Mouse (Mus musculus): Measurements from ENCODE around the gene Rpn2. TPM values are rescaled to one million over a fixed set of nuclear protein-coding genes. Genes with fewer than 3 reads are reported as not detected.

Rpn2 gene
- total RNA-seq, 2 experiments from 2014 or later: 147 to 152 TPM

DNA sequence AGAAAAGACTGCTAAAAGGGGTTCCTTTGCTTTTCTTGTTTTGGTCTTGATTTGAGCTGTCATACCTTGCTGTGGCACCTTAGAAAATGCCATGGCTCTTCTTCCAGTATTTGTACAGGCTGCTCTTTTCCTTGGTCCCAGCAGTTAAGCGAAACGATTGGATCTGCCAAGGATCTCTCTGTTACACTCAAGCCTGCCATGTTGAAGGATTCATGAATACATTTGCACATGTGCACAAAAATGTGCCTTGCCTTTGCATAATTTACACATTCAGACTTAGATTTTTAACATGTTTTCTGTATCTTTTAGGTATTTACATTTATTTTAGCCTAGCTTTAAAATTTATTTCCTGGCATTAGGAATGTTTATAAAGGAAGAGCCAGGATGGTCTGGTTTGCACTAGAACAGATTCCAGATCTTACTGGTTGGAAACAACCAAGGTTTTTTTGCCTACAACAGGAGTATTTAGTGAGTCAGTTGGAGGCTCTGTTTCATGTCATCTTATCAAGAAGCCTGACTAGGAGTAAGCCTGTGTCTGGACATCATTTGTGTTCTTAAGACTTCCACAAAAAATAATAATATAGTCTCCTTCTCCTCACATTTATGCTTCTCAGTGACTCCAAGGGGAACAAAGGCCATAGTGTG is 29.6 kb downstream of the Rpn2 start:
- intact Hi-C loops (cut with DNase I): no loop called here
- DNase-seq: no peak

GRCm38 (mm10) chr2:157309611-157310010 is 30.8 kb downstream of the Rpn2 start:
- intact Hi-C loops (cut with DNase I): no loop called here

GRCm38 (mm10) chr2:157310963-157311637 is 32.3 kb downstream of the Rpn2 start:
- no peak for DNase-seq
- intact Hi-C loops (cut with DNase I): no loop called here

More at GRCm38 (mm10) chr2:157309611-157310010, 30.8 kb downstream of the Rpn2 start:
- no peak for DNase-seq

DNA sequence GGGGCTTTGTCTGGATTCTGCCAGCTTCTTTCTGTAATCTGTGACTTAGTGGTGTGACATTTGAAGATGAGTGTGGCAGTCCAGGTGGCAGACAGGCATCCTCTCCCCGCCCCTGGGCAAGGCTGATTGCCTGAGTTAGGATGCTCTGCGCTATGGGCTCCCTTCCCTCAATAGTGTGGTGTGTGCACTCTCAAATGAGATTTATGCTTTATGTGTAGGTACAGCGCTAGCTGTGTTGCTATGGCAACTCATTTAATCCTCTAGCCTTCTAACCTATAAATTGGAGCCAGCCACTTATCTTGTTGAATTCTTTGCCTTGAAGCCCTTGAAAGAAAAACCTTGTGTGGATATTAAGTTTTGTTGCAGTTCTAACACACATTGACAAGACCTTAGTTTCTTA is 34.9 kb downstream of the Rpn2 start:
- intact Hi-C loops (cut with DNase I): no loop called here

GRCm38 (mm10) chr2:157314310-157314709 is 35.5 kb downstream of the Rpn2 start:
- DNase-seq: peak; percentile 81
- intact Hi-C loops (cut with DNase I): no loop called here

More for the DNA sequence above, 34.9 kb downstream of the Rpn2 start:
- DNase-seq: no peak

- intact Hi-C loops (cut with DNase I): no loop called here
These were observed 36.7 kb downstream of the Rpn2 start for GRCm38 (mm10) chr2:157315486-157315885.

GRCm38 (mm10) chr2:157316358-157316933 is 37.6 kb downstream of the Rpn2 start:
- intact Hi-C loops (cut with DNase I): no loop called here
- no peak for DNase-seq

More at GRCm38 (mm10) chr2:157315486-157315885, 36.7 kb downstream of the Rpn2 start:
- DNase-seq: no peak

GRCm38 (mm10) chr2:157317220-157317619 is 38.4 kb downstream of the Rpn2 start:
- DNase-seq: no peak
- intact Hi-C loops (cut with DNase I): no loop called here

- intact Hi-C loops (cut with DNase I): no loop called here
These were observed 41.3 kb downstream of the Rpn2 start for GRCm38 (mm10) chr2:157320135-157320534.

GRCm38 (mm10) chr2:157320886-157321285 is 42.1 kb downstream of the Rpn2 start:
- intact Hi-C loops (cut with DNase I): no loop called here
- DNase-seq: no peak

More at GRCm38 (mm10) chr2:157320135-157320534, 41.3 kb downstream of the Rpn2 start:
- DNase-seq: no peak

DNA sequence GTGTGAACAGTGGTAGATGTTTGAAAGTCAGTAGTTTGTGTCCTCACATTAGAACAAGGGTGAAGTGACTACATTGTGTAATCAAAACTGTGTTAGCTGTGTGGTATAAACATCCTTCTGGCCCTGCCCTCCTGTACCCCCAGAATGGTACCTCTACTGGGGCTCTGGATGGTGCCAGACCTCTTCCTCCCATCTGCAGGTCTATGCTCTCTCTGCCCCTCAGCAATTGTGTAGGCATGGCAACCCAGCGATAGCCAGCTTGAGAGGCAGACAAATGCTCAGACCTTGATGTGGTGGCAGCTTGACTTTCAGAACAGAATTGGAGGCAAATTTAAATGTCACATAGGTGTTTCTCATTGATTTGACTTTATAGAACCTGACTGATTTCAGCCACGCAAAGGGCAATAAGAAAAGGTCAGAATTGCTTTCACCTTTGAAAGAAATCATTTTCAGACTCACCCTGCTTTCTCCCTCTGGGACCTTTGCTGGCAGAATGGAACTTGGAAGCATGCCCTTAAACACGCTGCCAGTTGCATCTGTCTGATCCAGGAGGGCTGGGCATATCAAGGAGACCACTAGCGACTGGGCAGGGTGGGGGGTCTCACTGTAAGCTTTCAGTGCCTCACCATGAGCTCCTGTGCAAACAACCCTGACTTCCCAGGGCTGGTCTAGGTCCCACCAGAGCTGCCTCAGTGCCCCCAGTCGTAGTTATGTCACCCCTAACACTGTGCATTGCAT is 43.4 kb downstream of the Rpn2 start:
- DNase-seq: peak; percentile 66
- intact Hi-C loops (cut with DNase I): no loop called here

DNA sequence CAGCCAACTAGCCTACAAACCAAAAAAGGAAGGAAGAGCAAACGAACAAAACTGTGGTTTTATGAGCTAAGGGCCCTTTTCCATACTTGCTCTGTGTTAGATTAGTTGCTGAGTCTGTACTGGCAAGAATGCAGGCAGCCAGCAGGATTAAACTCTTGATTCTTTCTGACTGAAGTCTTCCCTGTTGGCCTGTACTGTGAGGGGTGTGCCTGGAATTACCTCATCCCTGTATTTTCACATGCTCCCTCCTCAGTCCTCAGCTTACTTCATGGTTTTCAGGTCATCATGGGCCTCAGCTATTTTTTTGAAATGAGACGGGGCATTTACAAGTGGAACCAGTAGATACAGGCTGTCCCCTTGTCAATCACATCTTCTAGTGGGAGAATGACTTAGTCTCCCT is 46.4 kb downstream of the Rpn2 start:
- intact Hi-C loops (cut with DNase I): no loop called here
- no peak for DNase-seq

DNA sequence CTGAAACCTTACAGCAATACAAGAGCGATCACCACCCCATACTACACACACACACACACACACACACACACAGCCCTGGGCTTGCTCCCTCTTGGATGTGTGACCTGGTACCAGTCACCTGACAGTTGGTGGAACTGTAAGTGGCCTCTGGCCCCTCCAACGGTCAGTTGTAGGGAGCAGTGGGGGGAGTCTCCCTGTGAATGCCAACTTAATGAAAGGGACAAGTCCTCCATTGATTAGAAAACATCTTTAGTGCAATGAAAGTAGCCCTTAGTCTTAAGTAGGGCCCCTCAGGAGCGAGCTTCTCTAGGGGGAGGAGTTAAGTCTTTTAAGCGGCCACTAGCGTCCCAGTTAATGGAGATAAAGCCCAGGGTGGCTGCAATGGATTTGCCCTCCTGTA is 49.3 kb downstream of the Rpn2 start:
- DNase-seq: no peak
- intact Hi-C loops (cut with DNase I): no loop called here

DNA sequence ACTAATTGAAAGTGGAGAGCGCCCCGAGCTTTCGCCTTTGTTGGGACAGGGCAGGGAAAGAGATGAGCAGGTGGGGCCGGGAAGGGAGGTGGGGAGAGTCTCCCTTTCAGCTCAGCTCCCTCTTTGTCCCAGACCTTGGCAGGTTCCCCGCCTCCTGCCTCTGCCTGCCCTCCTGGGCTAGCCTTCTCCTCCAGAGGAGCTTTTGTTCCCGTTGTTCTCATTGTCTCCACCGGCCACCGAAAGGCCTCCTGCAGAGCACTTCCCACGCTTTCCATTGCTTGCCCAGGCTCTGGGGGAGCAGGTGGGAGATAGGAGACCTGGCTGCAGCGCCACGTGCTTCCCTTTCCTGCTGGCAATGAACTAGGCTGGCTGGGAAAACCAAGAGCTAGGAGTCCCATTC is 49.8 kb downstream of the Rpn2 start:
- DNase-seq: peak; percentile 36
- intact Hi-C loops (cut with DNase I): no loop called here

DNA sequence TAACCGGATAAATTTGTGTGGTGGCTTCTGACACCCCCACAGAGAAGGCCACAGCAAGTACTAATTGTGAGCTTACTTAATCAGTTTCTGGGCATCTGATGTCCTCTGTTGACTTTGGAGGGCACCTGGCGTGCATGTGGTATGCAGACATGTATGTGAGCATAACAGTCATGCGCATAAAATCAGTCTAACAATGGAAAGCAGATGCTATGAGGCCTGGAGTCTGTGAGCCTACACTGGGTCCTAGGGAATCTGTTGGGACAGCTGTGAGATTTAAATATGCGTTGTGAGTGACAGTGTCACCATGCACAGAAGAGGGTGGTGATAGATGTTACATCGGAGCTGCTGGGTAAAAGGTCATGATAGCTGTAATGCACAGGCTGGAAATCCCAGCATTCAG is 53.2 kb downstream of the Rpn2 start:
- intact Hi-C loops (cut with DNase I): no loop called here
- no peak for DNase-seq

GRCm38 (mm10) chr2:157338663-157339062 is 59.8 kb downstream of the Rpn2 start:
- DNase-seq: peak; percentile 81
- intact Hi-C loops (cut with DNase I): loop anchor here (5.0 kb wide), 1 partner anchor 36 kb away; no protein-coding TSS in a partner anchor

GRCm38 (mm10) chr2:157339532-157339931 is 60.7 kb downstream of the Rpn2 start:
- DNase-seq: no peak
- intact Hi-C loops (cut with DNase I): loop anchor here (5.0 kb wide), 1 partner anchor 37 kb away; no protein-coding TSS in a partner anchor

- intact Hi-C loops (cut with DNase I): loop anchor here (2.0 kb wide), 1 partner anchor 117 kb away; no protein-coding TSS in a partner anchor
- DNase-seq: peak; percentile 61
These were observed 61.5 kb downstream of the Rpn2 start for GRCm38 (mm10) chr2:157340221-157340741.

GRCm38 (mm10) chr2:157341554-157342270 is 62.9 kb downstream of the Rpn2 start:
- intact Hi-C loops (cut with DNase I): loop anchor here (2.0 kb wide), 2 partner anchors 115 to 229 kb away; partner anchors contain the start of gene Blcap
- peak; percentile 86 for DNase-seq
